Mouse (Mus musculus) heart, embryonic 13.5 days (tissue): Measurements from ENCODE around the gene Cacna1c. TPM values are rescaled to one million over a fixed set of nuclear protein-coding genes. Genes with fewer than 3 reads are reported as not detected.

Experiments used
- ATAC-seq: fragments of 200-750 bp; cut with Nextera tagmentation; 2 replicates; pipeline ENCODE4 v1.8.0; 2017; ENCODE audit warnings: moderate TSS enrichment; ENCODE audit not compliant: insufficient number of reproducible peaks, low FRiP score, low TSS enrichment; ENCODE audit errors: extremely low read depth
- H3K27ac ChIP-seq: fragments of 300-500 bp; sonication (generic); replicated peaks from 2 replicates; pipeline ENCODE4 v1.5.1; 2015; ENCODE audit warnings: moderate library complexity, mild to moderate bottlenecking, inconsistent platforms
- H3K27me3 ChIP-seq: fragments of 300-500 bp; sonication (generic); replicated peaks from 2 replicates; pipeline ENCODE4 v1.6.1; 2015; ENCODE audit warnings: mild to moderate bottlenecking, inconsistent platforms
- H3K36me3 ChIP-seq: fragments of 300-500 bp; sonication (generic); 2 replicates; pipeline ENCODE4 v1.6.1; 2015; ENCODE audit warnings: mild to moderate bottlenecking, inconsistent platforms
- H3K4me1 ChIP-seq: fragments of 300-500 bp; sonication (generic); 2 replicates; pipeline ENCODE4 v1.6.1; 2015; ENCODE audit warnings: inconsistent platforms
- H3K4me2 ChIP-seq: fragments of 300-500 bp; sonication (generic); 2 replicates; pipeline ENCODE4 v1.6.1; 2015; ENCODE audit warnings: inconsistent platforms, mild to moderate bottlenecking, moderate library complexity
- H3K4me3 ChIP-seq: fragments of 300-500 bp; sonication (generic); 2 replicates; pipeline ENCODE4 v1.5.1; 2015; ENCODE audit warnings: moderate library complexity, mild to moderate bottlenecking, inconsistent platforms
- H3K9ac ChIP-seq: fragments of 300-500 bp; sonication (generic); 2 replicates; pipeline ENCODE4 v1.6.1; 2015; ENCODE audit warnings: inconsistent platforms, mild to moderate bottlenecking, moderate library complexity
- H3K9me3 ChIP-seq: fragments of 300-500 bp; sonication (generic); 2 replicates; pipeline ENCODE4 v1.6.1; 2016; ENCODE audit warnings: inconsistent platforms
- WGBS: fragments of 180-500 bp; shearing (Covaris S2); methylation state at CpG from one replicate; pipeline ENCODE4 v1.1.7; 2015; ENCODE audit warnings: mixed read lengths; 5-methylcytosine and 5-hydroxymethylcytosine counted together
- polyA plus RNA-seq: library from polyadenylated mRNA; unstranded; fragments of >200 nt; fragmentation: Nextera tagmentation; extraction: Ambion mirVana; gene quantifications from 2 replicates; pipeline ENCODE4 v1.2.1, GENCODE M21; 2015

Gene Cacna1c
- polyA plus RNA-seq, 1 experiment from 2014 or later = 41.8 TPM

- peaks cover 68% of the 10 kb centered on the region for H3K4me1 ChIP-seq
- H3K27me3 ChIP-seq = no peaks in the 10 kb centered on the region
- H3K36me3 ChIP-seq = peaks cover 9% of the 10 kb centered on the region
- H3K27ac ChIP-seq = peak overlapping the region; percentile 31
- no peak for ATAC-seq
- H3K9me3 ChIP-seq = no peaks in the 10 kb centered on the region
- no peak overlapping the region for H3K4me3 ChIP-seq
- 73% methylated on average over 7 of the region's 7 CpGs for WGBS
- no peak overlapping the region for H3K9ac ChIP-seq
- no peak overlapping the region for H3K4me2 ChIP-seq
Measured at GRCm38 (mm10) chr6:118867384-118867783, 328.8 kb downstream of the Cacna1c start.

- Histone ChIP-seq H3K4me2 (no peak overlapping the region), H3K9me3 (no peaks in the 10 kb centered on the region), H3K4me1 (peaks cover 68% of the 10 kb centered on the region), H3K27ac (peak overlapping the region; percentile 31), H3K36me3 (peaks cover 9% of the 10 kb centered on the region), H3K9ac (no peak overlapping the region), H3K4me3 (no peak overlapping the region), H3K27me3 (no peaks in the 10 kb centered on the region)
- no peak for ATAC-seq
- WGBS = 55% methylated on average over 3 of the region's 3 CpGs
Measured at GRCm38 (mm10) chr6:118866889-118867288, 329.3 kb downstream of the Cacna1c start.

- H3K4me2 ChIP-seq = no peak overlapping the region
Measured at GRCm38 (mm10) chr6:118865777-118866380, 330.3 kb downstream of the Cacna1c start.

GRCm38 (mm10) chr6:118864696-118865620 lies 331.3 kb downstream of the Cacna1c start:
- Histone ChIP-seq H3K27me3 (no peaks in the 10 kb centered on the region), H3K9ac (no peak overlapping the region), H3K4me3 (no peak overlapping the region), H3K27ac (no peak overlapping the region), H3K4me2 (no peak overlapping the region), H3K36me3 (peaks cover 9% of the 10 kb centered on the region), H3K9me3 (no peaks in the 10 kb centered on the region), H3K4me1 (peaks cover 68% of the 10 kb centered on the region)
- 60% methylated on average over 18 of the region's 18 CpGs for WGBS
- no peak for ATAC-seq

More at GRCm38 (mm10) chr6:118865777-118866380, 330.3 kb downstream of the Cacna1c start:
- Histone ChIP-seq H3K36me3 (peaks cover 9% of the 10 kb centered on the region), H3K27ac (no peak overlapping the region), H3K27me3 (no peaks in the 10 kb centered on the region), H3K4me1 (peaks cover 64% of the 10 kb centered on the region), H3K4me3 (no peak overlapping the region), H3K9me3 (no peaks in the 10 kb centered on the region), H3K9ac (no peak overlapping the region)
- no peak for ATAC-seq
- whole genome bisulfite sequencing = 61% methylated on average over 5 of the region's 5 CpGs

- H3K27ac ChIP-seq = no peak overlapping the region
- H3K9me3 ChIP-seq = no peaks in the 10 kb centered on the region
- H3K36me3 ChIP-seq = peaks cover 9% of the 10 kb centered on the region
- peaks cover 59% of the 10 kb centered on the region for H3K4me1 ChIP-seq
- H3K4me2 ChIP-seq = no peak overlapping the region
- no peak for ATAC-seq
- H3K4me3 ChIP-seq = no peak overlapping the region
- WGBS = 84% methylated on average over 9 of the region's 9 CpGs
- no peaks in the 10 kb centered on the region for H3K27me3 ChIP-seq
- H3K9ac ChIP-seq = no peak overlapping the region
Measured at GRCm38 (mm10) chr6:118862727-118863126, 333.5 kb downstream of the Cacna1c start.

- H3K36me3 ChIP-seq = peaks cover 9% of the 10 kb centered on the region
- no peak overlapping the region for H3K4me2 ChIP-seq
- 76% methylated on average over 5 of the region's 5 CpGs for WGBS
- no peaks in the 10 kb centered on the region for H3K27me3 ChIP-seq
- peaks cover 52% of the 10 kb centered on the region for H3K4me1 ChIP-seq
- no peak for ATAC-seq
- no peak overlapping the region for H3K9ac ChIP-seq
- no peaks in the 10 kb centered on the region for H3K9me3 ChIP-seq
- H3K27ac ChIP-seq = no peak overlapping the region
- no peak overlapping the region for H3K4me3 ChIP-seq
Measured at GRCm38 (mm10) chr6:118862091-118862490, 334.1 kb downstream of the Cacna1c start.

- no peak overlapping the region for H3K4me3 ChIP-seq
- peaks cover 7% of the 10 kb centered on the region for H3K36me3 ChIP-seq
- H3K9ac ChIP-seq = no peak overlapping the region
- peaks cover 25% of the 10 kb centered on the region for H3K4me1 ChIP-seq
- WGBS = 55% methylated on average over 1 of the region's 1 CpGs
- no peak overlapping the region for H3K27ac ChIP-seq
- ATAC-seq = no peak
- H3K27me3 ChIP-seq = no peaks in the 10 kb centered on the region
- no peak overlapping the region for H3K4me2 ChIP-seq
- H3K9me3 ChIP-seq = peaks cover 5% of the 10 kb centered on the region; the same call in 1 of the 2 replicates
Measured at GRCm38 (mm10) chr6:118858431-118858830, 337.8 kb downstream of the Cacna1c start.

GRCm38 (mm10) chr6:118852131-118852530 lies 344.1 kb downstream of the Cacna1c start:
- no peak overlapping the region for H3K27ac ChIP-seq
- WGBS = 65% methylated on average over 6 of the region's 6 CpGs

GRCm38 (mm10) chr6:118851086-118851485 lies 345.1 kb downstream of the Cacna1c start:
- no peak overlapping the region for H3K9ac ChIP-seq
- no peak overlapping the region for H3K27ac ChIP-seq
- WGBS = 87% methylated on average over 3 of the region's 3 CpGs
- no peaks in the 10 kb centered on the region for H3K27me3 ChIP-seq
- ATAC-seq = no peak
- H3K9me3 ChIP-seq = peaks cover 5% of the 10 kb centered on the region; the same call in 1 of the 2 replicates
- H3K4me2 ChIP-seq = no peak overlapping the region
- H3K4me3 ChIP-seq = no peak overlapping the region
- H3K4me1 ChIP-seq = peaks cover 63% of the 10 kb centered on the region
- peaks cover 5% of the 10 kb centered on the region; the same call in 1 of the 2 replicates for H3K36me3 ChIP-seq

More at GRCm38 (mm10) chr6:118852131-118852530, 344.1 kb downstream of the Cacna1c start:
- H3K36me3 ChIP-seq = peaks cover 5% of the 10 kb centered on the region; the same call in 1 of the 2 replicates
- peaks cover 52% of the 10 kb centered on the region for H3K4me1 ChIP-seq
- no peak overlapping the region for H3K4me3 ChIP-seq
- no peaks in the 10 kb centered on the region for H3K27me3 ChIP-seq
- H3K9ac ChIP-seq = no peak overlapping the region
- no peak for ATAC-seq
- H3K4me2 ChIP-seq = no peak overlapping the region
- H3K9me3 ChIP-seq = peaks cover 5% of the 10 kb centered on the region; the same call in 1 of the 2 replicates

- 49% methylated on average over 2 of the region's 2 CpGs for WGBS
- H3K9ac ChIP-seq = no peak overlapping the region
- H3K4me1 ChIP-seq = peaks cover 86% of the 10 kb centered on the region
- ATAC-seq = no peak
- H3K9me3 ChIP-seq = no peaks in the 10 kb centered on the region
- H3K27ac ChIP-seq = peak overlapping the region; percentile 59; the same call in 1 of the 2 replicates
- no peaks in the 10 kb centered on the region for H3K27me3 ChIP-seq
- no peak overlapping the region for H3K4me3 ChIP-seq
- H3K4me2 ChIP-seq = no peak overlapping the region
- no peaks in the 10 kb centered on the region for H3K36me3 ChIP-seq
Measured at GRCm38 (mm10) chr6:118848640-118849039, 347.6 kb downstream of the Cacna1c start.

- Histone ChIP-seq H3K27ac (peak overlapping the region; percentile 59), H3K4me1 (peaks cover 94% of the 10 kb centered on the region), H3K9ac (peak overlapping the region; percentile 8; the same call in 1 of the 2 replicates), H3K36me3 (no peaks in the 10 kb centered on the region), H3K4me3 (no peak overlapping the region), H3K9me3 (no peaks in the 10 kb centered on the region), H3K27me3 (no peaks in the 10 kb centered on the region), H3K4me2 (peak overlapping the region; percentile 8; the same call in 1 of the 2 replicates)
- no peak for ATAC-seq
- whole genome bisulfite sequencing = 56% methylated on average over 13 of the region's 13 CpGs
Measured at GRCm38 (mm10) chr6:118847751-118848150, 348.5 kb downstream of the Cacna1c start.
